Mouse (Mus musculus) layer of hippocampus, adult 9-10 months (tissue): Measurements from ENCODE around the gene Grik3.

Experiments used
- DNase-seq: peaks from one replicate; pipeline ENCODE4 v3.0.0; 2022; ENCODE audit warnings: low spot score

Grik3 gene

GRCm38 (mm10) chr4:125544947-125545767 lies 54.7 kb downstream of the Grik3 start:
- no peak for DNase-seq

GRCm38 (mm10) chr4:125545768-125546220 lies 55.3 kb downstream of the Grik3 start:
- DNase-seq, result no peak

- DNase-seq, result no peak
Measured at GRCm38 (mm10) chr4:125548190-125548589, 57.7 kb downstream of the Grik3 start.

- no peak for DNase-seq
Measured at GRCm38 (mm10) chr4:125553754-125554153, 63.3 kb downstream of the Grik3 start.

GRCm38 (mm10) chr4:125556405-125557308 lies 66.2 kb downstream of the Grik3 start:
- no peak for DNase-seq

GRCm38 (mm10) chr4:125559564-125559963 lies 69.1 kb downstream of the Grik3 start:
- DNase-seq, result no peak

GRCm38 (mm10) chr4:125560806-125561205 lies 70.3 kb downstream of the Grik3 start:
- no peak for DNase-seq

GRCm38 (mm10) chr4:125563579-125563978 lies 73.1 kb downstream of the Grik3 start:
- DNase-seq, result no peak

GRCm38 (mm10) chr4:125564008-125564710 lies 73.7 kb downstream of the Grik3 start:
- DNase-seq, result no peak

- no peak for DNase-seq
Measured at GRCm38 (mm10) chr4:125565711-125566439, 75.4 kb downstream of the Grik3 start.

- no peak for DNase-seq
Measured at GRCm38 (mm10) chr4:125568210-125568609, 77.7 kb downstream of the Grik3 start.

GRCm38 (mm10) chr4:125571651-125572311 lies 81.3 kb downstream of the Grik3 start:
- no peak for DNase-seq

- DNase-seq, result no peak
Measured at GRCm38 (mm10) chr4:125572312-125572663, 81.8 kb downstream of the Grik3 start.

GRCm38 (mm10) chr4:125573000-125573399 lies 82.5 kb downstream of the Grik3 start:
- DNase-seq, result no peak

GRCm38 (mm10) chr4:125573951-125574675 lies 83.6 kb downstream of the Grik3 start:
- DNase-seq, result no peak

GRCm38 (mm10) chr4:125580336-125580735 lies 89.8 kb downstream of the Grik3 start:
- DNase-seq, result no peak

- DNase-seq, result peak; percentile 12
Measured at GRCm38 (mm10) chr4:125583272-125583671, 92.8 kb downstream of the Grik3 start.

GRCm38 (mm10) chr4:125583935-125584334 lies 93.4 kb downstream of the Grik3 start:
- DNase-seq, result no peak

- no peak for DNase-seq
Measured at GRCm38 (mm10) chr4:125584676-125585075, 94.2 kb downstream of the Grik3 start.

- DNase-seq, result no peak
Measured at GRCm38 (mm10) chr4:125587577-125587976, 97.1 kb downstream of the Grik3 start.
